Mouse (Mus musculus) testis, adult 2 months (tissue): ENCODE data around the gene Cebpzos.

Source experiments
- CTCF ChIP-seq: fragments of 200-500 bp; IDR thresholded peaks from 2 replicates; pipeline ENCODE4 v1.5.1; 2012; ENCODE audit warnings: low read depth, mild to moderate bottlenecking, inconsistent platforms, low read length, moderate library complexity; ENCODE audit not compliant: control insufficient read depth, insufficient read depth, insufficient replicate concordance
- POLR2A ChIP-seq: fragments of 200-500 bp; IDR thresholded peaks from 2 replicates; pipeline ENCODE4 v1.6.1; 2012; ENCODE audit warnings: low read depth, mild to moderate bottlenecking, inconsistent platforms, low read length, moderate library complexity; ENCODE audit not compliant: control insufficient read depth

- TF ChIP-seq CTCF, result no peak
- TF ChIP-seq POLR2A, result no peak
These were observed 34.4 kb upstream of the Cebpzos start for GRCm38 (mm10) chr17:78881878-78882304.
